Mouse (Mus musculus): ENCODE results near the gene Lonp1. TPM values are rescaled to one million over a fixed set of nuclear protein-coding genes. Genes with fewer than 3 reads are reported as not detected.

Lonp1 gene
- polyA plus RNA-seq, 1 experiment from 2014 or later: 46.4 TPM

Other genes with a start within 250 kb of the Lonp1 start
- 37.6 and 62.0 TPM in 2 replicates for gene Ptprs, start 150.4 kb downstream of the Lonp1 start, polyA plus RNA-seq (2015; fragmentation: Nextera tagmentation; extraction: Ambion mirVana)
- gene Znrf4, start 114.5 kb downstream of the Lonp1 start, polyA plus RNA-seq (2015; fragmentation: Nextera tagmentation; extraction: Ambion mirVana): not detected in 2 replicates
- gene Gm20219, start 72.5 kb downstream of the Lonp1 start, polyA plus RNA-seq (2015; fragmentation: Nextera tagmentation; extraction: Ambion mirVana): 0.23 and 1.0 TPM in 2 replicates
- 52.2 and 63.9 TPM in 2 replicates for gene Safb2, start 42.3 kb downstream of the Lonp1 start, polyA plus RNA-seq (2015; fragmentation: Nextera tagmentation; extraction: Ambion mirVana)
- 71.2 and 76.0 TPM in 2 replicates for gene Safb, start 42.1 kb downstream of the Lonp1 start, polyA plus RNA-seq (2015; fragmentation: Nextera tagmentation; extraction: Ambion mirVana)
- gene 2410015M20Rik, start 17.1 kb downstream of the Lonp1 start, polyA plus RNA-seq (2015; fragmentation: Nextera tagmentation; extraction: Ambion mirVana): 289 and 331 TPM in 2 replicates
- gene Rpl36, start 13.5 kb downstream of the Lonp1 start, polyA plus RNA-seq (2015; fragmentation: Nextera tagmentation; extraction: Ambion mirVana): 1,116 and 1,311 TPM in 2 replicates
- gene Catsperd, start 1.3 kb upstream of the Lonp1 start, polyA plus RNA-seq (2015; fragmentation: Nextera tagmentation; extraction: Ambion mirVana): 0.09 and 0.13 TPM in 2 replicates
- gene Ranbp3, start 46.4 kb upstream of the Lonp1 start, polyA plus RNA-seq (2015; fragmentation: Nextera tagmentation; extraction: Ambion mirVana): 51.9 and 65.2 TPM in 2 replicates
- gene Ndufa11, start 90.9 kb upstream of the Lonp1 start, polyA plus RNA-seq (2015; fragmentation: Nextera tagmentation; extraction: Ambion mirVana): 912 and 1,025 TPM in 2 replicates
- gene Vmac, start 91.1 kb upstream of the Lonp1 start, polyA plus RNA-seq (2015; fragmentation: Nextera tagmentation; extraction: Ambion mirVana): 11.6 and 16.5 TPM in 2 replicates
- 19.8 and 25.7 TPM in 2 replicates for gene Nrtn, start 130.6 kb upstream of the Lonp1 start, polyA plus RNA-seq (2015; fragmentation: Nextera tagmentation; extraction: Ambion mirVana)
- 28.3 and 37.6 TPM in 2 replicates for gene Dus3l, start 137.9 kb upstream of the Lonp1 start, polyA plus RNA-seq (2015; fragmentation: Nextera tagmentation; extraction: Ambion mirVana)
- gene Prr22, start 143.4 kb upstream of the Lonp1 start, polyA plus RNA-seq (2015; fragmentation: Nextera tagmentation; extraction: Ambion mirVana): 0.92 and 1.1 TPM in 2 replicates
- 4.8 and 6.3 TPM in 2 replicates for gene Rfx2, start 204.1 kb upstream of the Lonp1 start, polyA plus RNA-seq (2015; fragmentation: Nextera tagmentation; extraction: Ambion mirVana)
- not detected in 2 replicates for gene Acsbg2, start 247.6 kb upstream of the Lonp1 start, polyA plus RNA-seq (2015; fragmentation: Nextera tagmentation; extraction: Ambion mirVana)
- 0.30 and 0.43 TPM in 2 replicates for gene 1700061G19Rik, start 248.6 kb upstream of the Lonp1 start, polyA plus RNA-seq (2015; fragmentation: Nextera tagmentation; extraction: Ambion mirVana)